Mouse (Mus musculus) hindbrain, embryonic 15.5 days (tissue): ENCODE data around the gene Cr2. TPM values are rescaled to one million over a fixed set of nuclear protein-coding genes. Genes with fewer than 3 reads are reported as not detected.
"Not testable (repeated sequence)": the region's sequence is repeated elsewhere in the genome, so short reads cannot be mapped to it uniquely, and the experiment has no call there.

ENCODE experiments used
- ATAC-seq: fragments of 200-750 bp; cut with Nextera tagmentation; 2 replicates; pipeline ENCODE4 v1.8.0; 2017; ENCODE audit warnings: low read depth, moderate number of reproducible peaks, moderate TSS enrichment; ENCODE audit not compliant: low FRiP score
- H3K27ac ChIP-seq: fragments of 300-500 bp; sonication (generic); replicated peaks from 2 replicates; pipeline ENCODE4 v1.5.1; 2015; ENCODE audit warnings: mild to moderate bottlenecking, inconsistent platforms
- H3K27me3 ChIP-seq: fragments of 300-500 bp; sonication (generic); 2 replicates; pipeline ENCODE4 v1.6.1; 2015; ENCODE audit warnings: control low read depth, inconsistent platforms
- H3K36me3 ChIP-seq: fragments of 300-500 bp; sonication (generic); 2 replicates; pipeline ENCODE4 v1.6.1; 2015; ENCODE audit warnings: control low read depth, inconsistent platforms
- H3K4me1 ChIP-seq: fragments of 300-500 bp; sonication (generic); replicated peaks from 2 replicates; pipeline ENCODE4 v1.6.1; 2015; ENCODE audit warnings: control low read depth, inconsistent platforms
- H3K4me2 ChIP-seq: fragments of 300-500 bp; sonication (generic); 2 replicates; pipeline ENCODE4 v1.6.1; 2015; ENCODE audit warnings: moderate library complexity, mild to moderate bottlenecking, inconsistent platforms
- H3K4me3 ChIP-seq: fragments of 300-500 bp; sonication (generic); 2 replicates; pipeline ENCODE4 v1.5.1; 2015; ENCODE audit warnings: mild to moderate bottlenecking, inconsistent platforms
- H3K9ac ChIP-seq: fragments of 300-500 bp; sonication (generic); 2 replicates; pipeline ENCODE4 v1.6.1; 2015; ENCODE audit warnings: inconsistent platforms
- H3K9me3 ChIP-seq: fragments of 300-500 bp; sonication (generic); 2 replicates; pipeline ENCODE4 v1.6.1; 2016; ENCODE audit warnings: control low read depth, inconsistent platforms
- WGBS: fragments of 180-500 bp; shearing (Covaris S2); methylation state at CpG from one replicate; pipeline ENCODE4 v1.1.7; 2015; 5-methylcytosine and 5-hydroxymethylcytosine counted together
- polyA plus RNA-seq: library from polyadenylated mRNA; unstranded; fragments of >200 nt; fragmentation: Nextera tagmentation; extraction: Ambion mirVana; gene quantifications from 2 replicates; pipeline ENCODE4 v1.2.1, GENCODE M21; 2015

Cr2 gene
- 0.40 and 0.60 TPM in 2 replicates for polyA plus RNA-seq

GRCm38 (mm10) chr1:195175980-195176931, at the start of gene Cr2:
Cr2 (minus strand) TSS chr1:195176716.
- Histone ChIP-seq H3K27me3 (no peaks in the 10 kb centered on the region), H3K9ac (peak within 1 kb of the TSS; percentile 33; the same call in 1 of the 2 replicates), H3K4me3 (peak within 1 kb of the TSS; percentile 37), H3K27ac (no peak within 1 kb of the TSS), H3K4me2 (peak within 1 kb of the TSS; percentile 71), H3K36me3 (no peaks in the 10 kb centered on the region), H3K9me3 (no peaks in the 10 kb centered on the region), H3K4me1 (0 out of 2 replicates have a peak, but pooled peaks cover 3% of the 10 kb centered on the region)
- 8% methylated on average over 20 of the region's 20 CpGs for WGBS
- peak; percentile 93 for ATAC-seq

GRCm38 (mm10) chr1:195221781-195222180, 45.3 kb upstream of the Cr2 start:
- H3K4me3 ChIP-seq, result no peak overlapping the region
- H3K4me2 ChIP-seq, result no peak overlapping the region
- H3K27me3 ChIP-seq, result no peaks in the 10 kb centered on the region
- no peak overlapping the region for H3K27ac ChIP-seq
- WGBS, result 48% methylated on average over 2 of the region's 2 CpGs
- no peaks in the 10 kb centered on the region for H3K36me3 ChIP-seq
- H3K4me1 ChIP-seq, result no peaks in the 10 kb centered on the region
- H3K9me3 ChIP-seq, result no peaks in the 10 kb centered on the region
- ATAC-seq, result no peak
- no peak overlapping the region for H3K9ac ChIP-seq

GRCm38 (mm10) chr1:195212851-195213250, 36.3 kb upstream of the Cr2 start:
- H3K4me1 ChIP-seq, H3K4me2 ChIP-seq, H3K9me3 ChIP-seq, H3K4me3 ChIP-seq, H3K9ac ChIP-seq, H3K27me3 ChIP-seq, H3K27ac ChIP-seq, H3K36me3 ChIP-seq, ATAC-seq: not testable (repeated sequence)
- WGBS, result 66% methylated on average over 19 of the region's 19 CpGs

GRCm38 (mm10) chr1:195184746-195185145, 8.2 kb upstream of the Cr2 start:
- no peaks in the 10 kb centered on the region for H3K9me3 ChIP-seq
- H3K36me3 ChIP-seq, result no peaks in the 10 kb centered on the region
- no peak for ATAC-seq
- no peak overlapping the region for H3K4me3 ChIP-seq
- no peak overlapping the region for H3K4me2 ChIP-seq
- H3K9ac ChIP-seq, result no peak overlapping the region
- no peak overlapping the region for H3K27ac ChIP-seq
- no peaks in the 10 kb centered on the region for H3K4me1 ChIP-seq
- H3K27me3 ChIP-seq, result no peaks in the 10 kb centered on the region

- 86% methylated on average over 9 of the region's 9 CpGs for WGBS
- H3K4me1 ChIP-seq, result no peaks in the 10 kb centered on the region
- H3K27ac ChIP-seq, result no peak overlapping the region
- no peak overlapping the region for H3K4me2 ChIP-seq
- H3K9ac ChIP-seq, result no peak overlapping the region
- no peaks in the 10 kb centered on the region for H3K27me3 ChIP-seq
- H3K36me3 ChIP-seq, result no peaks in the 10 kb centered on the region
- no peaks in the 10 kb centered on the region for H3K9me3 ChIP-seq
- no peak overlapping the region for H3K4me3 ChIP-seq
- no peak for ATAC-seq
These were observed 11.3 kb downstream of the Cr2 start for GRCm38 (mm10) chr1:195164996-195165755.

GRCm38 (mm10) chr1:195132070-195132469, 44.4 kb downstream of the Cr2 start:
- peak overlapping the region; percentile 92 for H3K27ac ChIP-seq
- peaks cover 11% of the 10 kb centered on the region for H3K36me3 ChIP-seq
- ATAC-seq, result no peak
- WGBS, result 63% methylated on average over 3 of the region's 3 CpGs
- H3K27me3 ChIP-seq, result no peaks in the 10 kb centered on the region
- H3K4me1 ChIP-seq, result peaks cover 17% of the 10 kb centered on the region
- peak overlapping the region; percentile 66 for H3K9ac ChIP-seq
- no peaks in the 10 kb centered on the region for H3K9me3 ChIP-seq
- peak overlapping the region; percentile 58 for H3K4me2 ChIP-seq
- H3K4me3 ChIP-seq, result peak overlapping the region; percentile 61

- H3K4me2 ChIP-seq, result peak overlapping the region; percentile 58
- no peaks in the 10 kb centered on the region for H3K27me3 ChIP-seq
- peak overlapping the region; percentile 66 for H3K9ac ChIP-seq
- H3K4me1 ChIP-seq, result peaks cover 17% of the 10 kb centered on the region
- no peaks in the 10 kb centered on the region for H3K9me3 ChIP-seq
- peak overlapping the region; percentile 61 for H3K4me3 ChIP-seq
- H3K36me3 ChIP-seq, result peaks cover 13% of the 10 kb centered on the region
- H3K27ac ChIP-seq, result peak overlapping the region; percentile 92
- WGBS, result 26% methylated on average over 4 of the region's 4 CpGs
- ATAC-seq, result no peak
These were observed 44.9 kb downstream of the Cr2 start for GRCm38 (mm10) chr1:195131675-195132015.

- ATAC-seq, result peak; percentile 99
- Histone ChIP-seq H3K27ac (peak within 1 kb of the TSS; percentile 92), H3K4me3 (peak within 1 kb of the TSS; percentile 61), H3K36me3 (peaks cover 14% of the 10 kb centered on the region), H3K27me3 (no peaks in the 10 kb centered on the region), H3K9me3 (no peaks in the 10 kb centered on the region), H3K9ac (peak within 1 kb of the TSS; percentile 66), H3K4me1 (peaks cover 17% of the 10 kb centered on the region), H3K4me2 (peak within 1 kb of the TSS; percentile 58)
- under 1% methylated on average over 31 of the region's 31 CpGs for WGBS
These were observed 45.4 kb downstream of the Cr2 start, which contains the start of gene Cr1l for GRCm38 (mm10) chr1:195130953-195131674. Cr1l (minus strand) TSS chr1:195131586.

GRCm38 (mm10) chr1:195130479-195130878, 46.0 kb downstream of the Cr2 start:
- Histone ChIP-seq H3K4me2 (peak overlapping the region; percentile 58), H3K4me3 (peak overlapping the region; percentile 61), H3K27ac (peak overlapping the region; percentile 92), H3K9me3 (no peaks in the 10 kb centered on the region), H3K36me3 (peaks cover 16% of the 10 kb centered on the region), H3K4me1 (peaks cover 17% of the 10 kb centered on the region), H3K9ac (peak overlapping the region; percentile 66), H3K27me3 (no peaks in the 10 kb centered on the region)
- ATAC-seq, result peak; percentile 45
- 8% methylated on average over 2 of the region's 2 CpGs for WGBS

- no peak overlapping the region for H3K4me3 ChIP-seq
- 84% methylated on average over 1 of the region's 1 CpGs for WGBS
- H3K9me3 ChIP-seq, result no peaks in the 10 kb centered on the region
- no peak for ATAC-seq
- peak overlapping the region; percentile 30 for H3K4me2 ChIP-seq
- no peak overlapping the region for H3K27ac ChIP-seq
- peaks cover 16% of the 10 kb centered on the region for H3K36me3 ChIP-seq
- no peaks in the 10 kb centered on the region for H3K27me3 ChIP-seq
- no peak overlapping the region for H3K9ac ChIP-seq
- H3K4me1 ChIP-seq, result peaks cover 17% of the 10 kb centered on the region
These were observed 46.6 kb downstream of the Cr2 start for GRCm38 (mm10) chr1:195129867-195130266.

GRCm38 (mm10) chr1:195114414-195114813, 62.1 kb downstream of the Cr2 start:
- Histone ChIP-seq H3K4me2 (no peak overlapping the region), H3K36me3 (peaks cover 41% of the 10 kb centered on the region)
- WGBS, result 98% methylated on average over 1 of the region's 1 CpGs

More at GRCm38 (mm10) chr1:195114414-195114813, 62.1 kb downstream of the Cr2 start:
- Histone ChIP-seq H3K27ac (no peak overlapping the region), H3K27me3 (no peaks in the 10 kb centered on the region), H3K4me3 (no peak overlapping the region), H3K9ac (no peak overlapping the region), H3K9me3 (no peaks in the 10 kb centered on the region), H3K4me1 (no peaks in the 10 kb centered on the region)
- no peak for ATAC-seq
